Mouse (Mus musculus) MEL (cell line): Measurements from ENCODE around the gene Tkt.

ENCODE experiments used
- BHLHE40 ChIP-seq: IDR thresholded peaks from 2 replicates; pipeline ENCODE4 v1.6.1; 2012; ENCODE audit warnings: low read depth, mild to moderate bottlenecking, inconsistent platforms, low read length, improper control_type of control experiment, borderline replicate concordance
- CTCF ChIP-seq, 3 experiments: IDR thresholded peaks in 2 of 3; conservative IDR thresholded peaks in 1 of 3; 2 replicates each; pipeline ENCODE4 v1.5.1; 2011 to 2012; ENCODE audit warnings: low read length in 3 of 3, low read depth in 2 of 3, mild to moderate bottlenecking in 2 of 3, improper control_type of control experiment in 1 of 3, inconsistent platforms in 1 of 3, mixed read lengths in 1 of 3, moderate library complexity in 1 of 3; ENCODE audit not compliant: control insufficient read depth in 1 of 3, insufficient read depth in 1 of 3, poor library complexity in 1 of 3, severe bottlenecking in 1 of 3
- EP300 ChIP-seq, 2 experiments: IDR thresholded peaks; 2 replicates each; pipeline ENCODE4 v1.6.1; 2011; ENCODE audit warnings: improper control_type of control experiment in 2 of 2, low read length in 2 of 2, low read depth in 1 of 2, mild to moderate bottlenecking in 1 of 2
- MEF2A ChIP-seq: IDR thresholded peaks from 2 replicates; pipeline ENCODE4 v1.6.1; 2014; ENCODE audit warnings: low read depth, mild to moderate bottlenecking, inconsistent platforms, low read length, improper control_type of control experiment; ENCODE audit not compliant: poor library complexity, insufficient replicate concordance, severe bottlenecking; ENCODE audit errors: extremely low read depth
- POLR2A ChIP-seq, 2 experiments: IDR thresholded peaks; 2 replicates each; pipeline ENCODE4 v1.6.1; 2011 to 2012; ENCODE audit warnings: low read length in 2 of 2, mild to moderate bottlenecking in 2 of 2, control low read depth in 1 of 2, improper control_type of control experiment in 1 of 2, low read depth in 1 of 2, moderate library complexity in 1 of 2; ENCODE audit not compliant: control insufficient read depth in 1 of 2, insufficient read depth in 1 of 2, poor library complexity in 1 of 2

GRCm38 (mm10) chr14:30519323-30519722 is 28.8 kb upstream of the Tkt start:
- TF ChIP-seq MEF2A (no peak), POLR2A (IDR thresholded peaks at IDR 0.05; ENCODE audit: control insufficient read depth in 1 of 2, insufficient read depth in 1 of 2, low read depth in 1 of 2, low read length in 2 of 2, poor library complexity in 1 of 2) (no peak), CTCF (IDR thresholded peaks at IDR 0.05 in 2 of 3, conservative IDR thresholded peaks at IDR 0.05 in 1 of 3; ENCODE audit: control insufficient read depth in 1 of 3, insufficient read depth in 1 of 3, low read depth in 2 of 3, low read length in 3 of 3, poor library complexity in 1 of 3, severe bottlenecking in 1 of 3) (no peak), BHLHE40 (no peak), EP300 (IDR thresholded peaks at IDR 0.05; ENCODE audit: low read depth in 1 of 2, low read length in 2 of 2) (no peak)
